Mouse (Mus musculus): ENCODE measurements around the gene Babam2.

Gene Babam2

DNA sequence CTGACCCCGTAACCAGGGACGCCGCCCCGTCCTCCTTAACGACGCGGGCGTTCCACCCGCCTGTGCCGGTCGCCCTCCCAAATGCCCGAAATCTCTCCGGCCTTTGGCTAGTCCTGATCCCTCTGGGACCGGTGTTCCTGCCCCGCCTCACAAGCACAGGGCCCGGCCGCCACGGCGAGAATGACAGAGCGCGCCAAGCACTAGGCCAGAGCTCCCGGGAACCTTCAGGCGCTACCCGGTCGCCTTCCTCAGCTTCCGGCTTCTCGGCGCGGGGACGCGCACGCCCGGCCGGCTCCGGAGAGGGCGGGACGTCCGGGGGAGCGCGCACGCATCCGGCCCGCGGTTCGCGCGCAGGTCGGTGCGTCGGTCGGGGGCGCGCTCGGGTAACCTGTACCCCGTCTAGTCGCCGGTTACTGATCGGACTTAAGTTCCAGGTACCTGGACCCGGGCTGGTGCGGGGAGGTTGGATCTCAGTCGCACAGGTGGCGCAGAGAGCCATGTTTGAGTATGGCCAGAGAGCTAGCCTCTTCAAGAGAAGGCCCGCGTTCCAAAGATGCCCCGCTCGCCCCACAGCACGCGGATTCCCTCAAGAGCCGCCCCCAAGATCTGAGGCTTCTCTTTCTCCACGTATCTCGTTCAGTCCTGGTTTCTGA lies at the start of gene Babam2:
Gene Babam2 (plus strand): TSS at position 41 of the 653 bp plus-strand sequence.
- DNase-seq, result peak; percentile 89 to 97

DNA sequence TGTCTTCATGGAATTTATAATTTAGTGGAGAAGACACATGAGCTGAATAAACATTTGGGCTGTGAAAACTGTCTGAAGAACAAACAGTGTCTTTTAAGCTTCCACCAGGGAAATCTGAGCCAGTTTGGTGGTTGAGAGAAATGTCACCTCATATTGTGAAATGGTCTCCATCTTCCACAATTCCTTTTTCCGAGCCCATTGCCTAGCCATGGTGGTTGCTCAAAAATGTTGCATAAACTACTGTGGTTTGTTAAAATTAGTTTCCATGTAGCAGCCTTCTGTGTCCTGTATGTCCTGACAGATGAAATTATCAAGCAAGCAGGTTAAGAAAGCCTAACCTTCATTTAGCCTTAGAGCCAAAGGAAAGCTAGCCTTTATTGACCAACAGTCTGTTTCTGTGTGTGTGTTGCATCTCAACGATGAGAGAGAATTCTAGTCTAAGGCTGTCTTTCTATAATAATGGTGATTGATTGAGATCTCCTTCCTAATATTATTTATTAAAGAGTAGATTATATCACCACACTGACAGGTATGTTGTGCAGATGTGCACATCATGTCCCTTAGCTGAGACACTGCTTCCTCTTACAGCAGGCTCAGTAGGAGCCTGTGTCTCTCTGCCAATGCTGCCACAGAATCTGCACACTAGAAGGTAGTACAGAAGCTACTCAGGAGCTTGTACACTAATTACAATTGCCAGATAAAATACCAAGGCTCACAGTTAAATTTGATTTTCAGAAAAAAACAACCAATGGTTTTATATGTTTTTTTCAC lies 46.8 kb upstream of the Babam2 start:
- no peak for DNase-seq

DNA sequence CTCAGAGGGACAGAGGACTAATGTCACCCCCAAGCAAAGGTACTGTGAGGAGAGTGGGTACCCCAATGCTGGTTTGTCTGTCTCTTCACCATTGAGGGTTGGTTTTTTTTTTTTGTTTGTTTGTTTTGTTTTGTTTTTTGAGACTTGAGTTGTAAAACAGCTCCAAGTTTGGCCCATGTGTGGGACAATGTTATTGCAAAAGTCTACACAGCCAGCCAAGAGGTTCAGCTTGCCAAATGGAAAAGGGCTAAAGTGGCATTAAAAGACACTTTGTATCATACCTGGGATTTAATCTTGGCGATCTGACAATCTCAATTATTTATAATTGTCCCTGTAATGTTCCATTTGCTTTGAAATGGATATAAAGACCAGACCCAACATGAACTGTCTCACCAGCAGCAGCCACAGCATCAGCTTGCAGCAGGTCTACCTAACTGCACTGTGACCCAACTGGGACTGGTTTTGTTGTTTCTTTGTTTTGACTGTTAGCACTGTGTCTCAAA lies 41.7 kb upstream of the Babam2 start:
- DNase-seq, result no peak

DNA sequence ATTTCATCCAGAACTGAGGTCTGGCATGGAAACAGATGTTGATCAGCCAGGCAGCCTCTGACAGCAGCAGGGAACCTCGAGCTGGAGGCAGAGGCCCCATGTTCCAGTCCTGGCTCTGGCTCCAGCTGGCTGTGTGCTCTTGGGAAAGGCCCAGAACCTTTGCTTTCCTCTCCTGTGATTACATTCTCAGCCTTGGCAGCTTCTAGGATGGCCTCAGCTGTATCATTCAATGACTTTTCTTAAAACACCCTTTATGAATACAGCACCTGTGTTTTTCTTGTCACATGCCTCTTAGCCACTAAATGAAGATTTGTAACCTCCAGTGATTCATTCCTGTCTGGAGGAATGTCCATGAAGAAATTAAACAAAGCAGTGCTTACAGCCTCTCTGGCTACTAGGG lies 31.3 kb upstream of the Babam2 start:
- DNase-seq, result no peak

DNA sequence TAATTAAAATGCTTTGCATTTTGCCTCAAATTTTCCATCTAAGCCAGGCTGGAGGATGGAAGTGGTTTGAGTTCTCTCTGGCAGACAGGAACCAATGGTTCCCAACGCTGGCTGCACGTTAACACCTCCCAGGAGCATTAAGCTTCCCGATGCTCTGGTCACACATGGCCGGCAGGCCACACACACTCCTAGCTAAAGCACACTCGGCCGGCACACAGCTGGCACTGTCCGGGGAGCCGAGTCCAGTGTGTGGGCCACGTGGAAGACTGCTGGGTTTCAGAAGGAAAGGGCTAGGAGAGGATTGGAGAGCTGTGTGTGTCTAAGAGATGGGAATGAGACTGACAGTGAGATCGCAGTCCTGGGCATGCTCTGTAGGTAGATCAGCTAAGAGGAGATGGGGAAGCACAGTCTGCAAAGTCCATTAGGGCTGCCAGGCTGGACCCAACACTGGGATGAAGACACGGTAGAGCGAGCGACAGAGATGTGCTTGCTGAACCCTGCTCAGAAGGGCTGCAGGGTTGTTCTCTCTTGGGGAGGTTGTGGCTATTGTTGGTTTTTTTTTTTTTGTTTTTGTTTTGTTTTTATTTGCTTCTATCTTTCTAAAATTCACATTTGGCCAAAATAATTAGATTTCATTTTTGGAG lies 29.0 kb upstream of the Babam2 start:
- no peak for DNase-seq

DNA sequence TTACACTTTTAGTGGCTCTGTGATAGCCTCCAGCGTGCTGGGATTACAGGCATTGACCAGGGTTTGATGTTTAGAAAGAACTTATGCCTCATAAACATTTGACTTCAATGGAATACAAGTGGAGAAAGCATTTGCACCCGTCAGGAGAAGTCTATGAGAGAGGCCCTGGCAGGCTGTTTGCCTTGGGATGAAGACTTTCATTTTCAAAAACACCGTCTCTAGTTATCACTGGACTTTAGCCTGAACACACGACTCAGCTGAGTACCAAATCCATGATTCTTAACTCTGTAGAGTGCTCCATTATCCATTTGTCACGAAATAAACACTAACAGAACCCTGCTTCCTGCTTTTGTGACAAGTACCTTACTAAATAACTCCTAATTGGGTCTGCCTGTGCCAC lies 27.5 kb upstream of the Babam2 start:
- DNase-seq, result no peak

DNA sequence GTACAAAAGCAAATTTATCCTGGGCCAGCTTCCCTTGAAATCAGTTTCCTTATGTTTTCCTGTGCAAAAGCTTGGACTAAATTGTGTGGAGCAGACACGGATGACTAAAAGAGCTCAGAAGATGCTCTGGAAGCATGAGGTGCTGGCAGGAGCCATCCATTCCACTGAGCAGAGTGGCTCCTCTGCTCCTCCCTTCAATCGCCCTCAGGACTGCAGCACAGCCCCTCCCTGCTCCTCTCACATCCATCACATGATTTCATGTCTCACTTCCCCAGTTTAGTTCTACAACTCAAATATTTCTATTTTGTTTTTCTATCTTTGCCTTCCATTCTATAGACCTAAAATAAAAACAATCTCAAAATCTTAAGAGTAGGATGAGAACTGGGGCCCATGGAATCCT lies 26.3 kb upstream of the Babam2 start:
- no peak for DNase-seq

DNA sequence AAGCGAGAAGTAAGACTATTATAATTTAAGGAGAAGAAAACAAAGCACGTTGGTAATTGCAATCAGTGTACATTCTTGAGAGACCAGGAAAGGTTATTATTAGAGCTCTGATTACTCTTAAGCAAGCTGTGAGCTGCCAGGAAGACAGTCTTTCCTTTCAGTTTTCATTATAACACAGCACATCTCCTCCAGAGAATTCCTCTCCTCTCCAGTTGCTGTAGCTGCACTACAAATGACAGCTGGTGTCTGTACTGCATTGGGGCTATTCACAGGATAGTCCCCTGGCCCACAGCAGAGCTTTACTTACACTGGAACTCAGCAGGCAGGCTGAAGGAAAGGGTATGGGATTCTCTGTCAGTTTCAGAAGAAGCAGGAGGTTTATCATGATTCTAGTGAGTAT lies 24.1 kb upstream of the Babam2 start:
- DNase-seq, result no peak

DNA sequence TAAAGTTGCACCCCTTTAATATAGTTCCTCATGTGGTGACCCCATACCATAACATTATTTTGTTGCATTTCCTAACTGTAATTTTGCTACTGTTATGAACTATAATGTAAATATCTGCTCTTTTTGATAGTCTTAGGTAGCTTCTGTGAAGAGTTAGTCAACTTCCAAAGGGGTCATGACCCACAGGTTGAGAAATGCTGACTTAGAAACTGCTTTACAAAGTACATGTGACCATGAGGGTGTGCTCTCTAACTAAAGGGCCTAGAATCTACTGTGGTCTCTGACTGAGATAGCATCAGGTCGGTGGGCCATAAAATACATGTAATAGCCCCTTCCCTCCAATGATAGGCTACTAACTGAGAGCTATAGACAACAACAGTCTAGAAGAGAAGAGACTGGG lies 19.5 kb upstream of the Babam2 start:
- DNase-seq, result no peak

DNA sequence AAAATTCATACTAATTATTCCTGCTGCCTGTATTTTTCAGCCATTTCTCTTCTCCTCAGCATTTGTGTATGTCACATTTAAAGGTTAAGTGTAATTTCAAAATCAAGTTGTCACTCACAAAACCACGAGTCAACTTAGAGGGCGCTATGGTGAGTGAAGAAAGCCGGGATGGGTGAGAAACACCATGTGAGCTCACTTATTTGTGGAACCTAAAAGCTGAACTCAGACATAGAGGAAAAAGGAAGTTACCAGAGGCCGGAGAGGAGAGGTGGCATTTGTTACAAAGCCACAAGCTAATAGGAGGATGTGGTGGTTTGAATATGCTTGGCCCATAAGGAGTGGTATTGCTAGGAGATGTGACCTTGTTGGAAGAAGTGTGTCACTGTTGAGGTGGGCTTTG lies 17.3 kb upstream of the Babam2 start:
- DNase-seq, result no peak

DNA sequence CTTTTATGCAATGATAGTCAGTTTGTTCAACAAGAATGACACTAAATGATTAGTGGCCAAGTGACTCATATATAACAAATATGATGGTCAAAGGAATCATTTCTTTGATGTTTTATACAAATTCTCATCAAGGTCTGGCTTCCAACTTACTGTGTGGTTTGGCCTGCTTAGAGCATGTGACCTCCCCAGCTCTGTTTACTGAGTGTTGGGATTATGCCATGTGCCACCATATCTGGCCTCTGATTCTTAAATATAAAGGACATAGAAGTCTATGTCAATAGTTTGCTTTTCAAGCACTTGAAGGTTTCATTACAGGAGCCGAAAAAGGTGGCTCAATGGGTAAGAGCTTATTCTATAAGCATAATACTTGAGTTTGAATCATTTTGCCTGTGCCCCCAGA lies 15.2 kb upstream of the Babam2 start:
- no peak for DNase-seq

DNA sequence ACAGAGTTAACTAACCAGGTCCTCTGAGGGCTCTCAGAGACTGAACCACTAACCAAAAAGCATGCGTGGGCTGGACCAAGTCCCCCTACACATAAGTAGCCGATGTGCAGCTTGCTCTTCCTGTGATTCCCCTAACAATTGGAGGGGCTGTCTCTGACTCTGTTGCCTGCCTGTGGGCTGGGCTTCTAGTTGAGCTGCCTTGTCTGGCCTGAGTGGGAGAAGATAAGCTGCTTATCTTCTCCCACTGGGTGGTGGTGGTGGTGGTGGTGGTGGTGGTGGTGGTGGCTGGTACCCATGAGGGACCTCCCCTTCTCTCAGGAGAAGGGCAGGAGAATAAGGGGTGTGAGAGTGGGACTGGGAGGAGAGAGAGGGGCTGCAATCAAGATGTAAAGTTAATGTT lies 11.4 kb upstream of the Babam2 start:
- DNase-seq, result no peak

DNA sequence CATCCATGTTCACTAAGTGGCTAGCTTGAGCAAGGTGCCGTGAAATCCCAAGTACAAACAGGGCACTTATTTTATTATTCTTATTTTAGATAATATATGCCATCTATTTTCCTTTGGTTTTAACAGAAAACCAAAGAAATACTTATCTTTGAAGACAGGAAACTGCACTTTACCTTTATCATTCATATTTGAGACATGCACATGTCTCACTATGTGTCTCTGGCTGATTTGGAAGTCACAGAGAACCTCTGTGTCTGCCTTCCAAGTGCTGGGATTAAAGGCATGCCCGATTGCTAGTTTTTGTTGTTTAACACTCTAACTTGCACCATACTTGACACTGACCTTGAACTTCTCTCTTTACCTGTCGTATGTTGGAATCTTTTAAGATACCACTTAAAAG lies 9.5 kb upstream of the Babam2 start:
- no peak for DNase-seq

DNA sequence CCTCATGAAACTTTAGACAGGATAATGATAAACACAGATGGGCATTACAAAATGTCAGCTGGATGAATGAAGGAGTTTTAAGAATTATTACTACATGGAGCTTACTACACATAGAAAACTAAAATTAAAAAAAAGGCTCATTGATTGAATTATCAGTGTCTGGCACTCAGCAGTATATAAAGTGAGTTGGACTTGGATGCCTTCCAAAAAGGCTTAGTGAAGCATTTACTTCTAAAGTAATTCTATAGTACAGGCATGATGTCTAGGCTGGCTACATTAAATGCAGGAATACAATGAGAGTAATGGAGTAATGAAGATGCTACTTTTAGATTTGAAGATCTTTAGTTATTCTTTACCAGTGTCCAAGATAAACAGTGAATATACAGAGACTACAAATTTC lies 4.3 kb upstream of the Babam2 start:
- no peak for DNase-seq

DNA sequence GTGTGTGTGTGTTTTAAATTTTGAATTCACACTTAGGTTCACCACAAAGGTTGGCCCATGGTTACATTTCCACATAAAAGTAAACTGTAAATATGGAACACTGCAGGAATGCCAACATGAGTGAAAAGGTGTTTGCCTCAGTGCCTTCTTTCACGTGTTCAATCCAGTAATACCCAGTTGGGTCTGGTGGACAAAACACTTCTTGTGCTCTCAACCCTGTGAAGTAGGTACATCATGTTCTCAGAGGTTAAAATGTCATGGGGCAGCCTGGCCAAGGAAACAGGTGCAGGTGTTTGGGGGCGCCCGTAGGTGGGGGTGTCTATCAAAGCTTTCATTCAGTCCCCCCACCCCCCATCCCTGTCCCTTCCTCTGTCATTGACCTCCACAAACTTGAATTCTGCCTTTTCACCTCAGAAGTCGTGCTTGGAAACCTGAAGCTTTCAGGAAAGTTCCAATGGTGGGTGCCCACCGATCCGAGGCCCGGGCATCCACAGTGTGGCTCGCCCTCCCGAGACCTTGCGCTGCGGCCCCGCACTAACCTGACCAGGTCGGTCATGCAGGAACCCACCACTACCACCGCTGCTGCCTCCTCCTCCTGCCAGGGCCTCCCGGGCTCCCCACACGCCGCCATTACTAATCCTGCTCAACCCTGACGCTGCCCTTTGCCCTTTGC lies 377 bp upstream of the Babam2 start, which contains the start of gene Rbks:
Gene Rbks (minus strand): TSS at position 657 of the 673 bp plus-strand sequence.
- DNase-seq, result peak in 1 of 2 experiments; percentile 8

DNA sequence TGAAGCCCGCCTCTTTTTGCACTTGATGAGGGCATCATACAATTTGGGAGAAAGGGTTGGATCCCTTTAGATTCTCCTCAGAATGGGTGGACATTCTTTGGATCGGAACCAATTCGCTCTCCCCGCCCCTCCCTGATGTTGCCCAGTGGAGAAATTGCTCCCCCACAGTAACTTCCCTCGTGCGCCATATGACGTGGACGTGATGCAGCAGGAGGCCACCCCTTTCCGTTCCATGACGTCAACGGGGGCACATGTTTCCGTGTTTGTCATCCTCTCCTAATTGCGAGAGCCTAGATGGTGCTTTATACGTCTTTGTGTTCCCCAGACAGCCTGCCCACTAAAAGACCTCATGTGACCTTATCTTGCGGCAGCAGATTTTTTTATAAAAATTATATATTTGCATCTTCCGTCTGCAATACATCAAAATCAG lies 828 bp downstream of the Babam2 start:
- peak; percentile 87 to 91 for DNase-seq

DNA sequence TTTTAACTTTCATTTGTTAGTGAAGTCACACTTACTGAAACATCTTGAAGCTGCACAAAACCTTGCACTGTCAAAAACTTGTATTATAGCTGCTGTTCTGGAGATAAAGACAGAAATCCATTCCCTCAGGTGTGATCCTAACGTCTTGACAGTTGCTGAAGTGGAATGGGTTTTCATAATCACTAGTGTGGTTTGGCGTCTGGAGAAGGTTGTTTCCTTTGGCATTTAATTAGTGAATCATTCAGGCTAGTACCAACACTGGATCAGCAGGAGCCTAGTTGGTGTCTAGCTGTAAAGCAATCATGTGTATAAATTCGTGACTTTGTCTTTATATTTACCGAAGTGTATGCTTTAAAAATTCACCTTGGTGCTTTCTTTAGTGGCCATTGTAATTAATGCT lies 1.4 kb downstream of the Babam2 start:
- DNase-seq, result no peak

DNA sequence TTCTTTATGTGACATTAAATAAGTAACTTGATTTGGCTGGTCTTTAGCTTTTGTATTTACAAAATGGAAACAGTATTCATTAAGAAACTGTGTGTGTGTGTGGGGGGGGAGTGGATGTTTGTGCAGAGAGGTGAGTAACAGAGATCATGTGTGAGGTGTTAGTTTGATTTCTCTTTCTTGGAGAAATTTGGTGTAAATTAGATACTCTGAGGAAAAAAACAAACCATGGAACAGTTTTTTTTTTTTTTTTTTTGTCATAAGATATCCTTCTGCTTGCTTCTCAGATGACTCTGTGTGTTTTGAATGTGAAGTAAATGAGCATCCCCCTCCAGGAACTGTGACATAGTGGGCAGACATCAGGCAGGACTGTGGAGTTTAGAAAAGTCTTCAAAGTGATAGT lies 1.9 kb downstream of the Babam2 start:
- DNase-seq, result no peak

DNA sequence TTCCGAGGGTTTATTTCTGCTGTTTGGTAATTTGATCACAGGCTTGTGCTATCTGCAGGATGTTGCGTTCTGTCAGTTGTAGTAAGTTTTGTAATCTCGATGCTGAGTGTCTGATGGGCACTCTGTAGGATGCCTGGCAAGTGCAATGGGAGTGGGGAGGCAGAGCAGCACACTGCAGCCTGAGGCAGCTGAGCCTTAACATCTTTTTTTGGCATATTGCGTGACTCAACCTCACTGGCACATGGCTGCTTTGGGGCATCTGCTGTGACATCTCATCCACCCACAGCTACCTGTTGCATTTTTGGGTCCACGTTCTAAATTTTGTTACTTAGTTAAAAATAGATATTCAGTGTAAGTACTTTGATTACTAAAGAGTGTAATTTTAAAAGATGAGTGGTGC lies 7.5 kb downstream of the Babam2 start:
- no peak for DNase-seq

DNA sequence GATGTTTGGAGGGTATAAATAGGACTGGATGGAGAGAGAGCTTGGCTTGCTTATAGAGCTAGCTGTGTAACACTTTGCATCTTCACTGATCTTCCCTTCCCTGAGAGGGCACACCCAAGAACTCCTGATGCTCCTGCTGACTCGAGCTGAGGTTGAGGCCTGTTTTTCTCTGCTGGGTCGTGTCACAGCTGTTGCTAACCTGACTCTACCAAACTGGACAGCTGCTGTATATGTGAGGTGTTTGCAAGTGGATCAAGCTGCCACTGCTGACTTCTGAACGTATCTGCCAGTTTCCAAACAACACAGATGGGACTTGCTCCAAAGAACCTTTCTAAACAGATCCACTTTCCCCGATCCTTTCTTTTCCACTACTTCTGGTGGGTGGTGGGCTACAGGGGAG lies 9.3 kb downstream of the Babam2 start:
- no peak for DNase-seq

DNA sequence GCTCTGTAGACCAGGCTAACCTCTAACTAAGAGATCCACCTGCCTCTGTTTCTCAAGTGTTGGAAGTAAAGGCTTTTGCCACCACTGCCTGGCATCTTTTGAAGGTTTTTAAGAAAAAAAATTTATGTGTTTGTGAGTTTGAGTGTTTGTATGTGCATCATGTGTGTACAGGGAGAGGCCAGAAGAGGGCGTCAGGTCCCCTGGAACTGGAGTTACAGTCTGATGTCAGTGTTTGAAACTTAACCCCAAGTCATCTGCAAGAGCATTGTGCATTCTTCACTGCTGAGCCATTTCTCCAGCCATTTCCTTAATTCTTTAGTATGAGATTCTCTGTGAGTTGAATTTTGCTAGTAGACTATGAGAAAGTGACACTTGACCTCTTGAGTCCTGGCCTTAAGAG lies 11.9 kb downstream of the Babam2 start:
- DNase-seq, result no peak

DNA sequence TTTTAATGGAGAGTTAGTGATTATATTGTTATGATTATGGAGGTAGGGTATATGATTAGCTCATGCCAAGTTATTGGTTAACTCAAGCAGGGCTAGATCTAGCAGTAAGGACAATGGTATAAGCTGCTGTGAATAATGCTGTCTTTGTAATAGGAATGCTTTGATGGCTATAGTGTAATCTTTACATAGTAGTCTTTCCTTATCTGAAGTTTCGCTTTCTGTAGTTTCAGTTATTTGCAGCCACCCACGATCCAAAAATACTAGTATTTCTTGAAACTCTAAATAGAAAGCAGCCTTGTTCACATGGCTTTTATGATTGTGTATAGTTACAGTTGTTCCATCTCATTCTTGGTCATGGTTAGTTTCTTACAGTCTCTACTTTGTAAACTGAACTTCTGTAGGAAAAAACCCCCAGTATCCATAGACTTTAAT lies 15.8 kb downstream of the Babam2 start:
- no peak for DNase-seq

DNA sequence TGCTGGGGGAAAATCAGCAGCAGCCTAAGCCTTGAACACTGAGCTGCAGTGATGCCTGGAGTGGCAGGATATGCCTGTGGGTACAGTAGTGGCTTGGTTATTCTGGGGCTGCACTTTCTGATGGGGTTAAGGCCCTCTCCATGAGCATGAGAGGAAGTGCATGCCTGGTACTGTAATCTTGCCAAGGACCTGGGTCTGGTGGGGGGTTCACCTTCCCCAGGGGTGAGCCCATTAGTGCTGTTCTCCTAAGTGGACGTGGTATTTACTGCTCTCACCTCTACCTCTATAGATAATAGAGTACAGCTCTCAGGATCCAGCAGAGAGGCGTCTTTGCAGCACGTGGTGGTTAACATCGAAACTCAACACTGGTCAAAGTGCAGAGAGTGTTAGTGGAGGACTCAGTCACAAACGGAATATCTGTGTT lies 16.4 kb downstream of the Babam2 start:
- DNase-seq, result no peak

Measured in cerebellum, adult 18-20 months (tissue).